Mouse (Mus musculus) thymus, postnatal 14 days (tissue): Measurements from ENCODE around the gene Ephx1.
"Not testable (repeated sequence)": the region's sequence is repeated elsewhere in the genome, so short reads cannot be mapped to it uniquely, and the experiment has no call there.

Experiments used
- DNase-seq: peaks from one replicate; pipeline ENCODE4 v3.0.0; 2021

Ephx1 gene

GRCm38 (mm10) chr1:181020756-181021487 is at the start of gene Ephx1:
TSS of gene Ephx1 (minus strand) at chr1:181020904.
- no peak for DNase-seq

- no peak for DNase-seq
Measured at GRCm38 (mm10) chr1:181069671-181070070, 49.0 kb upstream of the Ephx1 start.

GRCm38 (mm10) chr1:181068344-181068743 is 47.6 kb upstream of the Ephx1 start:
- DNase-seq = no peak

- no peak for DNase-seq
Measured at GRCm38 (mm10) chr1:181064648-181065047, 43.9 kb upstream of the Ephx1 start.

- no peak for DNase-seq
Measured at GRCm38 (mm10) chr1:181063991-181064390, 43.3 kb upstream of the Ephx1 start.

GRCm38 (mm10) chr1:181061784-181062485 is 41.2 kb upstream of the Ephx1 start:
- no peak for DNase-seq

- no peak for DNase-seq
Measured at GRCm38 (mm10) chr1:181052898-181053297, 32.2 kb upstream of the Ephx1 start.

GRCm38 (mm10) chr1:181050937-181051336 is 30.2 kb upstream of the Ephx1 start, which contains the start of gene 9130409I23Rik:
TSS of gene 9130409I23Rik (plus strand) at chr1:181051237.
- no peak for DNase-seq

- no peak for DNase-seq
Measured at GRCm38 (mm10) chr1:181049328-181049842, 28.7 kb upstream of the Ephx1 start.

GRCm38 (mm10) chr1:181047520-181047919 is 26.8 kb upstream of the Ephx1 start:
- no peak for DNase-seq

GRCm38 (mm10) chr1:181039652-181040051 is 18.9 kb upstream of the Ephx1 start:
- DNase-seq = peak; percentile 46

GRCm38 (mm10) chr1:181037623-181038022 is 16.9 kb upstream of the Ephx1 start:
- no peak for DNase-seq

- DNase-seq = not testable (repeated sequence)
Measured at GRCm38 (mm10) chr1:181035015-181035778, 14.5 kb upstream of the Ephx1 start.

GRCm38 (mm10) chr1:181022265-181022664 is 1.6 kb upstream of the Ephx1 start:
- peak; percentile 90 for DNase-seq

- no peak for DNase-seq
Measured at GRCm38 (mm10) chr1:181021488-181021865, 773 bp upstream of the Ephx1 start.

GRCm38 (mm10) chr1:181017890-181018420 is 2.7 kb downstream of the Ephx1 start:
- DNase-seq = peak; percentile 6

- peak; percentile 90 for DNase-seq
Measured at GRCm38 (mm10) chr1:181017212-181017711, 3.4 kb downstream of the Ephx1 start.

- DNase-seq = peak; percentile 74
Measured at GRCm38 (mm10) chr1:181016532-181017131, 4.1 kb downstream of the Ephx1 start.

GRCm38 (mm10) chr1:181016045-181016444 is 4.7 kb downstream of the Ephx1 start:
- no peak for DNase-seq

GRCm38 (mm10) chr1:181015558-181015957 is 5.1 kb downstream of the Ephx1 start:
- DNase-seq = no peak

- peak; percentile 18 for DNase-seq
Measured at GRCm38 (mm10) chr1:181014731-181015500, 5.8 kb downstream of the Ephx1 start.
